Mouse (Mus musculus): ENCODE data around the gene Lrrc38.

DNA sequence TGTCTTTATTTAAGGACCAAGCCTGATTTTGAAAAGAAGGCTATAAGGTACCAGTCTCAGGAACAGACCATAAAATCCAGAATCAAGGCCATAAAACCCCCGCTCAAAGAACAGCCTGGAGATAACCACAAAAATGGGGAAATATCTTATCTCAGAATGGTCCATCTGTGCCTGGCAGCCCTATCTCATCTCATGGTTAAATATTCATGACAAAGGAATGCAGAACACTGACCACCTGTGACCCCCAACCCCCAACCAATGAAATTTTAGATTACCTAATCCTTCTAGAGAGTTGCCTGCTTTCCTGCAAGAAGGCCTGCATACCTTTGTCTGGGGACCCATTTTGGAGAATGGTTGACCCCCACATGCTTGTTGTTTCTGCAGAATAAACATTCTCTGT is 17.8 kb upstream of the Lrrc38 start:
- TF ChIP-seq CTCF (IDR thresholded peaks at IDR 0.05; ENCODE audit: insufficient read depth, low read length): no peak
- TF ChIP-seq POLR2A (IDR thresholded peaks at IDR 0.05; ENCODE audit: borderline replicate concordance, extremely low read depth, low read depth, low read length): no peak
